Mouse (Mus musculus): ENCODE data around the gene C1qtnf5. TPM values are rescaled to one million over a fixed set of nuclear protein-coding genes. Genes with fewer than 3 reads are reported as not detected.
"Not testable (repeated sequence)": the region's sequence is repeated elsewhere in the genome, so short reads cannot be mapped to it uniquely, and the experiment has no call there.

Gene C1qtnf5
- polyA plus RNA-seq, 1 experiment from 2014 or later, result 5.4 TPM

DNA sequence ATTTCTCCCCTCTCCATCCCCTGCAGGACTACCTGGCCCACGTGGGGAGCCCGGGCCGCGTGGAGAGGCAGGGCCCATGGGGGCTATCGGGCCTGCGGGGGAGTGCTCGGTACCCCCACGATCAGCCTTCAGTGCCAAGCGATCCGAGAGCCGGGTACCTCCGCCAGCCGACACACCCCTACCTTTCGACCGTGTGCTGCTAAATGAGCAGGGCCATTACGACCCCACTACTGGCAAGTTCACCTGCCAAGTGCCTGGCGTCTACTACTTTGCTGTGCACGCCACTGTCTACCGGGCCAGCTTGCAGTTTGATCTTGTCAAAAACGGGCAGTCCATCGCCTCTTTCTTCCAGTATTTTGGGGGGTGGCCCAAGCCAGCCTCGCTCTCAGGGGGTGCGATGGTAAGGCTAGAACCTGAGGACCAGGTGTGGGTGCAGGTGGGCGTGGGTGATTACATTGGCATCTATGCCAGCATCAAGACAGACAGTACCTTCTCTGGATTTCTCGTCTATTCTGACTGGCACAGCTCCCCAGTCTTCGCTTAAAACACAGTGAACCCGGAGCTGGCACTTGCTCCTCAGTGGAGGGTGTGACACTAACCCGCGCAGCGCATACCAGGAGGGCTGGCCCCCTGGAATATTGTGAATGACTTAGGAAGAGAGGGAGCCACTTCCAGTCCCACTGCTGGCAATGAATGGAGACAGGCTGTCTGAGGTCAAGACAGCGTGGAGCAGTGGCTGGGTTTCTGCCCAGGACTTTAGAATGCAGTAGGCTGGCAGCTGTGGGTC lies 1.4 kb downstream of the C1qtnf5 start:
- peak overlapping the region; percentile 8; the same call in 1 of the 2 replicates for H3K4me3 ChIP-seq (ENCODE audit: low read length)
- WGBS, result 81% methylated on average over 31 of the region's 31 CpGs
- no peaks in the 10 kb centered on the region for H3K9me3 ChIP-seq (ENCODE audit: control insufficient read depth, low read length)
- H3K4me2 ChIP-seq (replicated peaks; ENCODE audit: low read depth, low read length), result peak overlapping the region; percentile 39
- peak overlapping the region; percentile 19; the same call in 1 of the 2 replicates for H3K9ac ChIP-seq (ENCODE audit: low read depth, low read length)
- ATAC-seq (ENCODE audit: low FRiP score, low TSS enrichment), result no peak
- H3K27me3 ChIP-seq (ENCODE audit: control insufficient read depth, insufficient read depth, low read length), result no peaks in the 10 kb centered on the region
- H3K27ac ChIP-seq (ENCODE audit: low read depth, low read length), result no peak overlapping the region
- H3K36me3 ChIP-seq (ENCODE audit: control insufficient read depth, insufficient read depth, low read length), result peaks cover 32% of the 10 kb centered on the region
- peaks cover 42% of the 10 kb centered on the region for H3K4me1 ChIP-seq (ENCODE audit: control insufficient read depth, insufficient read depth, low read length)

DNA sequence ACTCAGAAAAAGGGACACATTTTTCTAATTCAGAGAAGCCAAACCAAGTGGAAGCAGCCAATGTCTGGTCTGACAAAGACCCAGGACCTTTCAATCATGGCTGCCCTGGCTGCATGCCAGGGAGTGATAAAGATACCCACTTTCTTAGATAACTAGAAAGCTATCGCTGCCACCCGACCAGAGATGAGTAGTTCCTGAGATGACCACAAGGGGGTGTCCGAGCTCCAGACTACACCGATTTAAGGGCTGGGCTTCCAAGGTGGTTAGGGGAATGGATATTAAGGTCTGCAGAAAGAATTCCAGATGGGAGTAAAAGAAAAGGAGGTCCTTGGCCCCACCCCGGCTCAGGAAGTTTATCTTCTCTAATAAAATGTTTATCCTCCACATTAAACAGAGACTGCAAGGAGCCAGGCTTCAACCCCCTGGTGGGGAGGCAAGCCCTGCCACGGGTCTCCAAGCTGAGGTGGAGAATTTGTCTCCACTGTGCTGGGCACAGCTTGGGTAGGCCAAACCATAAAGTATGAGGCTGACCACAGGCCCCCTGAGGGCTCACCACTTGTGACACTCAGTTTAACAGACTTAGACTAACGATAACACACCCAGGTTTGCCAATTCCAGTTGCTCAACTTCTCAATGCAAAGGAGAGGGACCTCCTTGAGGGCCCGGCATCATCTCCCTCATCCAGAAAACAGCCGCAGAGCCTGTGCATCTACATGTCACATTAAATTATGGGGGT lies 2.5 kb downstream of the C1qtnf5 start:
- H3K4me3 ChIP-seq (ENCODE audit: low read length), result peak overlapping the region; percentile 24
- no peaks in the 10 kb centered on the region for H3K27me3 ChIP-seq (ENCODE audit: control insufficient read depth, insufficient read depth, low read length)
- 18% methylated on average over 9 of the region's 9 CpGs for WGBS
- no peak overlapping the region for H3K27ac ChIP-seq (ENCODE audit: low read depth, low read length)
- H3K4me2 ChIP-seq (replicated peaks; ENCODE audit: low read depth, low read length), result peak overlapping the region; percentile 39
- ATAC-seq (ENCODE audit: low FRiP score, low TSS enrichment), result no peak
- H3K9ac ChIP-seq (ENCODE audit: low read depth, low read length), result peak overlapping the region; percentile 28; the same call in 1 of the 2 replicates
- H3K36me3 ChIP-seq (ENCODE audit: control insufficient read depth, insufficient read depth, low read length), result peaks cover 27% of the 10 kb centered on the region
- H3K4me1 ChIP-seq (ENCODE audit: control insufficient read depth, insufficient read depth, low read length), result peaks cover 42% of the 10 kb centered on the region
- no peaks in the 10 kb centered on the region for H3K9me3 ChIP-seq (ENCODE audit: control insufficient read depth, low read length)

DNA sequence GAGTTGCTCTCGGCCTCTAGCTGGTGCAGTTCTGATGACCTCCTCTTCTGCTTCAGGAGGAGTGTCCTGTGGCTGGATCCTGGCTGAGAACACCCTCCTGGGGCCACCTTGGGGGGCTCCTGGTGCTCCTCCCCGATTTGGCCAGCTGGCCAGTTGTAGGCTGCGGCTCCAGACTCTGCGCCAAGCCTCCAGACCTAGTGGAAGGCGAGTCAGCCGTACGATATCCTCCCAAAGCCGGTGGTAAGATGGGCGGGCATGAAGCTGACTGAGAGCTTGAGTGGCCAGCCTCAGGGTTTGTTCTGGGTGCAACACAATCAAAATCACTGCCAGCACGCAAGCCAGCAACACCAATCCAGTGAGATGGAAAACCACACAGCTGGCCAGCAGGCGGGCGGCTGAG lies 4.9 kb downstream of the C1qtnf5 start:
- 64% methylated on average over 10 of the region's 12 CpGs for WGBS
- H3K36me3 ChIP-seq (ENCODE audit: control insufficient read depth, insufficient read depth, low read length), result peaks cover 17% of the 10 kb centered on the region
- H3K4me2 ChIP-seq (replicated peaks; ENCODE audit: low read depth, low read length), result peak overlapping the region; percentile 42
- H3K9me3 ChIP-seq (ENCODE audit: control insufficient read depth, low read length); H3K27me3 ChIP-seq (ENCODE audit: control insufficient read depth, insufficient read depth, low read length); H3K27ac ChIP-seq (ENCODE audit: low read depth, low read length); ATAC-seq (ENCODE audit: low FRiP score, low TSS enrichment); H3K9ac ChIP-seq (ENCODE audit: low read depth, low read length): not testable (repeated sequence)
- peaks cover 35% of the 10 kb centered on the region for H3K4me1 ChIP-seq (ENCODE audit: control insufficient read depth, insufficient read depth, low read length)
- H3K4me3 ChIP-seq (ENCODE audit: low read length), result peak overlapping the region; percentile 85; the same call in 1 of the 2 replicates

DNA sequence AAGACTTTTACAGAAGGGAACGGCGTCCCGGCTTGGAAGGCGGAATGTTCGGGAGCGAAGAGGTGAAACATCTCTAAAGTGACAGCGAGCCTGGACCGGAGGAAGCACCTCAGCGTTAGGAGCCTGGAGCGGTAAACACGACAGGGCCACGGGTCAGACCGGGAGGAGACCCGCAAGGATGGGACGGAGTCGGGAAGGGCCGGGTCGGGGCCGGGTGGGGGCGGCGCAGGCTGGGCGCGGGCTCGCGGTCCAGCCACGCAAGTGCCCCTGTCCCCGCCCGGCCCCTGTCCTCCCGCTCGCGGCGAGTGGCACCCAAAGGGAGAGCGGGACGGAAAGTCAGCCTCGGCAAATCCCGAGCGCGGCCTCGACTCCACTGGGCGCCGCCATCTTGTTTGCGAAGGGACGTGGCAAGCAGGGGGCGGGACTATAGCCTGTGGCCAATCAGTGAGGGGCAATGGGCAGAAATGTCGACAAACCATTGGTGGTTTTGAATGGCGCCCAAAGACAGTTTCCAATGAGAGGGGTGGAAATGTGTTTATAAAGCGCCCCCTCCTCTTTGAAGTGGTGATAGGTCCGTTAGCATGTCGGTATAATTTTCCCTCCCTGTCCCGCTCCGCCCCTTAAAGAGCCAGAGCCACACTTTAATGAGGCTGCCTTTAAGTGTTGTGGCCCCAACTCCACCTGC lies 6.2 kb downstream of the C1qtnf5 start, which contains the start of the genes Gm49380 and Rnf26:
Gene Gm49380, minus strand, starts transcription at position 396 of the 685 bp plus-strand sequence.
Gene Rnf26, minus strand, starts transcription at position 413 of the 685 bp plus-strand sequence.
- H3K36me3 ChIP-seq (ENCODE audit: control insufficient read depth, insufficient read depth, low read length), result peaks cover 15% of the 10 kb centered on the region
- peak within 1 kb of the TSS; percentile 85 for H3K4me3 ChIP-seq (ENCODE audit: low read length)
- H3K9ac ChIP-seq (ENCODE audit: low read depth, low read length), result peak within 1 kb of the TSS; percentile 84
- no peaks in the 10 kb centered on the region for H3K9me3 ChIP-seq (ENCODE audit: control insufficient read depth, low read length)
- WGBS, result under 1% methylated on average over 47 of the region's 51 CpGs
- peak; percentile 96 for ATAC-seq (ENCODE audit: low FRiP score, low TSS enrichment)
- peak within 1 kb of the TSS; percentile 42 for H3K4me2 ChIP-seq (replicated peaks; ENCODE audit: low read depth, low read length)
- H3K4me1 ChIP-seq (ENCODE audit: control insufficient read depth, insufficient read depth, low read length), result peaks cover 22% of the 10 kb centered on the region
- no peaks in the 10 kb centered on the region for H3K27me3 ChIP-seq (ENCODE audit: control insufficient read depth, insufficient read depth, low read length)
- peak within 1 kb of the TSS; percentile 31; the same call in 1 of the 2 replicates for H3K27ac ChIP-seq (ENCODE audit: low read depth, low read length)

DNA sequence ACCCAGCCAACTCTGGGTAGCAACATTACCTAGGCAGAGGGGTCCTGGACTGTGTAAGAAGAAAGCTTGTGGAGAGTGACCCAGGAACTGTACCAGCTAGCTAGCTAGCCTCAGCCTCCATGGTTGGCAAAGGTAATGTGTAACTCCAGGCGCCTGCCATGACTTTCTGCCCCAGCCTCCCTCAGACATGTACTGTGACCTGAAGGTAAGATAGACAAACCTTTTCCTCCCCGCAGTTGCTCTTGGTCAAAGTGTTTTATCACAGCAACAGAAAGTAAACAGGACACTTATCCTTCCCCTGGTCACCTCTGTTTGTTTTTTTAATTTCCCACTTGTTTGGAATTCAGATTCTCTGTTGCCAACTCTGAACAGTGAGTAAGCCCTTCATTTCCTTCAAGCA lies 7.4 kb downstream of the C1qtnf5 start:
- no peak overlapping the region for H3K27ac ChIP-seq (ENCODE audit: low read depth, low read length)
- no peak overlapping the region for H3K4me2 ChIP-seq (replicated peaks; ENCODE audit: low read depth, low read length)
- H3K4me1 ChIP-seq (ENCODE audit: control insufficient read depth, insufficient read depth, low read length), result peaks cover 11% of the 10 kb centered on the region
- 86% methylated on average over 2 of the region's 2 CpGs for WGBS
- H3K9me3 ChIP-seq (ENCODE audit: control insufficient read depth, low read length), result no peaks in the 10 kb centered on the region
- H3K4me3 ChIP-seq (ENCODE audit: low read length), result no peak overlapping the region
- no peak overlapping the region for H3K9ac ChIP-seq (ENCODE audit: low read depth, low read length)
- ATAC-seq (ENCODE audit: low FRiP score, low TSS enrichment), result no peak
- peaks cover 5% of the 10 kb centered on the region; the same call in 1 of the 2 replicates for H3K36me3 ChIP-seq (ENCODE audit: control insufficient read depth, insufficient read depth, low read length)
- no peaks in the 10 kb centered on the region for H3K27me3 ChIP-seq (ENCODE audit: control insufficient read depth, insufficient read depth, low read length)

DNA sequence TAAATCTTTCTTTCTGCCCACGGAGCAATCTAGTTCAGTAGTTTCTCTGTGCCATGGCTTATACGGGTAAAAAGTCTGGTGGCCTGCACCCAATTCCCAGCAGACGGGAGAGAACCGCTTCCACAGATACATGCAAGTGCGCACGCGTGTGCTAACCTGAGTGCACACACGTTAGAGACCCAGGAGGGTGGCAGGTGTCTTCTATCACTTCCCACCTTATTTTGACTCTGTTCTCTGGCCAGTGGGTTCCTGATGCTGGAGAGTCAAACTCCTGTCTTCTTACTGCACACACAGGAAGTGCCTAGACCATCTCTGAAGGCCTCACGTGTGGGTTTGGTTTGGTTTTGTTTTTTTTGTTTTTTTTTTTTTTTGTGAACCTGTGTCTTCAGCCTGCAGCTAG lies 8.6 kb downstream of the C1qtnf5 start:
- Histone ChIP-seq H3K9me3 (ENCODE audit: control insufficient read depth, low read length) (no peaks in the 10 kb centered on the region), H3K4me2 (replicated peaks; ENCODE audit: low read depth, low read length) (no peak overlapping the region), H3K27me3 (ENCODE audit: control insufficient read depth, insufficient read depth, low read length) (no peaks in the 10 kb centered on the region), H3K9ac (ENCODE audit: low read depth, low read length) (no peak overlapping the region), H3K36me3 (ENCODE audit: control insufficient read depth, insufficient read depth, low read length) (no peaks in the 10 kb centered on the region; the same call in 1 of the 2 replicates), H3K27ac (ENCODE audit: low read depth, low read length) (no peak overlapping the region), H3K4me3 (ENCODE audit: low read length) (no peak overlapping the region), H3K4me1 (ENCODE audit: control insufficient read depth, insufficient read depth, low read length) (peaks cover under 1% of the 10 kb centered on the region; the same call in 1 of the 2 replicates)
- ATAC-seq (ENCODE audit: low FRiP score, low TSS enrichment), result no peak
- WGBS, result 82% methylated on average over 9 of the region's 9 CpGs

DNA sequence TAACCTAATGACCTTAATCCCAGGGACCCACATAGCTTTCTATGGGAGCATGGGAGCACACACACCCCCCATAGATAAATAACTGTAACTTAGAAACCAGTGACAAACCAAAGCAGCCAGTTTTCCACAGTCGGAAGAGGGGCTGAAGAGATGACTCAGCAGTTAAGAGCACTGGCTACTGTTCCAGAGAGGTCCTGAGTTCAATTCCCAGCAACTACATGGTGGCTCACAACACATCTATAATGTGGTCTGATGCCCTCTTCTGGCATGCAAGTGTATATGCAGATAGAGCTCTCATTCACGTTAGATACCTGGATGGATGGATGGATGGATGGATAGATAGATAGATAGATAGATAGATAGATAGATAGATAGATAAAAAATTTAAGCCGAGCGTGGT lies 9.1 kb downstream of the C1qtnf5 start:
- 84% methylated on average over 4 of the region's 4 CpGs for WGBS
- Histone ChIP-seq H3K27me3 (ENCODE audit: control insufficient read depth, insufficient read depth, low read length) (no peaks in the 10 kb centered on the region), H3K36me3 (ENCODE audit: control insufficient read depth, insufficient read depth, low read length) (no peaks in the 10 kb centered on the region), H3K4me2 (replicated peaks; ENCODE audit: low read depth, low read length) (no peak overlapping the region), H3K9ac (ENCODE audit: low read depth, low read length) (no peak overlapping the region), H3K27ac (ENCODE audit: low read depth, low read length) (no peak overlapping the region), H3K4me1 (ENCODE audit: control insufficient read depth, insufficient read depth, low read length) (no peaks in the 10 kb centered on the region), H3K4me3 (ENCODE audit: low read length) (no peak overlapping the region), H3K9me3 (ENCODE audit: control insufficient read depth, low read length) (no peaks in the 10 kb centered on the region)
- ATAC-seq (ENCODE audit: low FRiP score, low TSS enrichment), result no peak

DNA sequence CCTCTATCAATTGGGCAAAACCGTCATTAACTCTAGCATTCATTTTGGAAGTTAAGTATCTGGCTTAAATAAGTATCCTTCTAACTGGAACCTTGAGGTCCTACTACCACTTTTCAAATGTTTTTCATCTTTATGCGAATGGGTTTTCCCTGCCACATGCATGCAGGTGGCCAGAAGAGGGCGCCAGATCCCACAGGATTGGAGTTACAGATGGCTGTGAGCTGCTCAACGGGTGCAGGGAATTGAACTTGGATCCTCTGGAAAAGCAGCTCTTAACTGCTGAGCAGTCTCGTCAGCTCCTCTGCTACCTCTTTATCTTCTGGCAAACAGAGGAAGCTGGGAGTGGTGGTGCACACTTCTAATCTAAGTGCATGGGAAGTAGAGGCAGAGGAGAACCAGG lies 12.0 kb downstream of the C1qtnf5 start:
- Histone ChIP-seq H3K27ac (ENCODE audit: low read depth, low read length) (no peak overlapping the region), H3K27me3 (ENCODE audit: control insufficient read depth, insufficient read depth, low read length) (no peaks in the 10 kb centered on the region), H3K4me2 (replicated peaks; ENCODE audit: low read depth, low read length) (no peak overlapping the region), H3K9me3 (ENCODE audit: control insufficient read depth, low read length) (no peaks in the 10 kb centered on the region), H3K36me3 (ENCODE audit: control insufficient read depth, insufficient read depth, low read length) (no peaks in the 10 kb centered on the region), H3K4me3 (ENCODE audit: low read length) (no peak overlapping the region), H3K4me1 (ENCODE audit: control insufficient read depth, insufficient read depth, low read length) (no peaks in the 10 kb centered on the region), H3K9ac (ENCODE audit: low read depth, low read length) (no peak overlapping the region)
- 53% methylated on average over 5 of the region's 5 CpGs for WGBS
- ATAC-seq (ENCODE audit: low FRiP score, low TSS enrichment), result no peak
